Mouse (Mus musculus) CH12.LX (cell line): ENCODE measurements around the gene Adcy5.

Experiments used
- CHD2 ChIP-seq: IDR thresholded peaks from 2 replicates; pipeline ENCODE4 v1.6.1; 2011; ENCODE audit warnings: low read length, improper control_type of control experiment
- CTCF ChIP-seq, 2 experiments: IDR thresholded peaks in 1 of 2; conservative IDR thresholded peaks in 1 of 2; 2 replicates each; pipeline ENCODE4 v1.5.1; 2011 to 2012; ENCODE audit warnings: low read depth in 2 of 2, low read length in 2 of 2, improper control_type of control experiment in 1 of 2, inconsistent platforms in 1 of 2, mild to moderate bottlenecking in 1 of 2, moderate library complexity in 1 of 2
- E2F4 ChIP-seq: IDR thresholded peaks from 2 replicates; pipeline ENCODE4 v1.6.1; 2011; ENCODE audit warnings: low read depth, low read length, improper control_type of control experiment; ENCODE audit not compliant: insufficient replicate concordance
- EP300 ChIP-seq: IDR thresholded peaks from 2 replicates; pipeline ENCODE4 v1.6.1; 2011; ENCODE audit warnings: low read length, improper control_type of control experiment
- NRF1 ChIP-seq: IDR thresholded peaks from 2 replicates; pipeline ENCODE4 v1.6.1; 2014; ENCODE audit warnings: low read depth, mild to moderate bottlenecking, inconsistent platforms, low read length, improper control_type of control experiment, moderate library complexity
- POLR2A ChIP-seq: IDR thresholded peaks from 2 replicates; pipeline ENCODE4 v1.6.1; 2011; ENCODE audit warnings: low read depth, mild to moderate bottlenecking, improper control_type of control experiment, low read length
- POLR2AphosphoS2 ChIP-seq: IDR thresholded peaks from 2 replicates; pipeline ENCODE4 v1.6.1; 2011; ENCODE audit warnings: low read depth, low read length, improper control_type of control experiment
- SIN3A ChIP-seq: IDR thresholded peaks from 2 replicates; pipeline ENCODE4 v1.6.1; 2012; ENCODE audit warnings: low read length, improper control_type of control experiment, inconsistent platforms
- ZKSCAN1 ChIP-seq: IDR thresholded peaks from 2 replicates; pipeline ENCODE4 v1.6.1; 2012; ENCODE audit warnings: low read depth, inconsistent platforms, low read length, improper control_type of control experiment, borderline replicate concordance

GRCm38 (mm10) chr16:35247364-35247763 lies 92.7 kb downstream of the Adcy5 start:
- TF ChIP-seq NRF1: no peak
- no peak for TF ChIP-seq POLR2A
- no peak for TF ChIP-seq EP300
- no peak for TF ChIP-seq CTCF (conservative IDR thresholded peaks at IDR 0.05 in 1 of 2, IDR thresholded peaks at IDR 0.05 in 1 of 2; ENCODE audit: low read depth in 2 of 2, low read length in 2 of 2)
- no peak for TF ChIP-seq SIN3A
- no peak for TF ChIP-seq E2F4
- no peak for TF ChIP-seq CHD2
- no peak for TF ChIP-seq ZKSCAN1
- no peak for TF ChIP-seq POLR2AphosphoS2
